Mouse (Mus musculus) cerebellum, adult 8-10 months (tissue): Measurements from ENCODE around the gene Ptrhd1.
A peak's percentile ranks its signal among the peaks of the same experiment; 100 is the strongest.
"Not testable (repeated sequence)": the region's sequence is repeated elsewhere in the genome, so short reads cannot be mapped to it uniquely, and the experiment has no call there.

Experiments used
- DNase-seq: peaks from one replicate; pipeline ENCODE4 v3.0.0; 2022

Gene Ptrhd1

GRCm38 (mm10) chr12:4233572-4234508, at the start of gene Ptrhd1, which contains the start of gene Cenpo:
TSS of gene Ptrhd1 (plus strand) at chr12:4234027.
TSS of gene Cenpo (minus strand) at chr12:4234294.
- peak; percentile 97 for DNase-seq

GRCm38 (mm10) chr12:4184648-4185047, 49.2 kb upstream of the Ptrhd1 start:
- no peak for DNase-seq

GRCm38 (mm10) chr12:4188171-4189059, 45.4 kb upstream of the Ptrhd1 start:
- DNase-seq: peak; percentile 58

- DNase-seq: no peak
Observed at GRCm38 (mm10) chr12:4189060-4189447, 44.8 kb upstream of the Ptrhd1 start.

GRCm38 (mm10) chr12:4192514-4192913, 41.3 kb upstream of the Ptrhd1 start:
- peak; percentile 52 for DNase-seq

- no peak for DNase-seq
Observed at GRCm38 (mm10) chr12:4193025-4193740, 40.6 kb upstream of the Ptrhd1 start.

- DNase-seq: no peak
Observed at GRCm38 (mm10) chr12:4194643-4195042, 39.2 kb upstream of the Ptrhd1 start.

GRCm38 (mm10) chr12:4198702-4199101, 35.1 kb upstream of the Ptrhd1 start:
- DNase-seq: no peak

- DNase-seq: no peak
Observed at GRCm38 (mm10) chr12:4199271-4199670, 34.6 kb upstream of the Ptrhd1 start.

- DNase-seq: no peak
Observed at GRCm38 (mm10) chr12:4201454-4202200, 32.2 kb upstream of the Ptrhd1 start.

GRCm38 (mm10) chr12:4202206-4202605, 31.6 kb upstream of the Ptrhd1 start:
- DNase-seq: no peak

GRCm38 (mm10) chr12:4206106-4206505, 27.7 kb upstream of the Ptrhd1 start:
- no peak for DNase-seq

- DNase-seq: peak; percentile 61
Observed at GRCm38 (mm10) chr12:4208405-4209133, 25.3 kb upstream of the Ptrhd1 start.

GRCm38 (mm10) chr12:4209196-4209595, 24.6 kb upstream of the Ptrhd1 start:
- DNase-seq: no peak

- DNase-seq: no peak
Observed at GRCm38 (mm10) chr12:4211174-4211573, 22.7 kb upstream of the Ptrhd1 start.

GRCm38 (mm10) chr12:4212908-4213307, 20.9 kb upstream of the Ptrhd1 start:
- no peak for DNase-seq

- DNase-seq: no peak
Observed at GRCm38 (mm10) chr12:4230156-4230555, 3.7 kb upstream of the Ptrhd1 start.

GRCm38 (mm10) chr12:4232777-4233176, 1.1 kb upstream of the Ptrhd1 start:
- no peak for DNase-seq

GRCm38 (mm10) chr12:4237481-4237880, 3.7 kb downstream of the Ptrhd1 start:
- DNase-seq: no peak

- not testable (repeated sequence) for DNase-seq
Observed at GRCm38 (mm10) chr12:4240281-4240680, 6.5 kb downstream of the Ptrhd1 start.

- no peak for DNase-seq
Observed at GRCm38 (mm10) chr12:4243805-4244204, 10.0 kb downstream of the Ptrhd1 start.
